Mouse (Mus musculus): ENCODE results near the gene Cxcl14. TPM values are rescaled to one million over a fixed set of nuclear protein-coding genes. Genes with fewer than 3 reads are reported as not detected.

The Cxcl14 gene
- not detected for polyA plus RNA-seq (2017; shearing (Covaris generic))

GRCm38 (mm10) chr13:56295943-56296658 is at the start of gene Cxcl14:
Gene Cxcl14 (minus strand): TSS chr13:56296551.

GRCm38 (mm10) chr13:56251924-56252619 is 44.3 kb downstream of the Cxcl14 start, which contains the start of gene Neurog1:
Gene Neurog1 (minus strand): TSS chr13:56252163.

Other genes starting within 250 kb of the Cxcl14 start
- 245 TPM for gene H2afy, start 160.2 kb downstream of the Cxcl14 start, polyA plus RNA-seq (2017; shearing (Covaris generic))
- not detected for gene Tifab, start 117.7 kb downstream of the Cxcl14 start, polyA plus RNA-seq (2017; shearing (Covaris generic))
- gene Neurog1, start 44.4 kb downstream of the Cxcl14 start, polyA plus RNA-seq (2017; shearing (Covaris generic)): not detected
- not detected for gene Gm3045, start 130.0 kb upstream of the Cxcl14 start, polyA plus RNA-seq (2017; shearing (Covaris generic))
- not detected for gene Slc25a48, start 141.8 kb upstream of the Cxcl14 start, polyA plus RNA-seq (2017; shearing (Covaris generic))
- gene Il9, start 185.7 kb upstream of the Cxcl14 start, polyA plus RNA-seq (2017; shearing (Covaris generic)): not detected
- 1.6 TPM for gene Fbxl21, start 225.9 kb upstream of the Cxcl14 start, polyA plus RNA-seq (2017; shearing (Covaris generic))

All from effector memory CD4-positive, alpha-beta T cell, adult 5 months (primary cell).